Mouse (Mus musculus): ENCODE data around the gene Gm10320.

- TF ChIP-seq CTCF (IDR thresholded peaks at IDR 0.05; ENCODE audit: low read depth, low read length): no peak
- no peak for TF ChIP-seq POLR2AphosphoS5 (IDR thresholded peaks at IDR 0.05; ENCODE audit: insufficient replicate concordance, low read depth, low read length)
Observed at GRCm38 (mm10) chr13:98505989-98506388, 14.2 kb upstream of the Gm10320 start.
